Mouse (Mus musculus): ENCODE measurements around the gene Tgm5. TPM values are rescaled to one million over a fixed set of nuclear protein-coding genes. Genes with fewer than 3 reads are reported as not detected.
A peak's percentile ranks its signal among the peaks of the same experiment; 100 is the strongest.

Gene Tgm5
- total and polyA plus RNA-seq, 3 experiments: not detected

DNA sequence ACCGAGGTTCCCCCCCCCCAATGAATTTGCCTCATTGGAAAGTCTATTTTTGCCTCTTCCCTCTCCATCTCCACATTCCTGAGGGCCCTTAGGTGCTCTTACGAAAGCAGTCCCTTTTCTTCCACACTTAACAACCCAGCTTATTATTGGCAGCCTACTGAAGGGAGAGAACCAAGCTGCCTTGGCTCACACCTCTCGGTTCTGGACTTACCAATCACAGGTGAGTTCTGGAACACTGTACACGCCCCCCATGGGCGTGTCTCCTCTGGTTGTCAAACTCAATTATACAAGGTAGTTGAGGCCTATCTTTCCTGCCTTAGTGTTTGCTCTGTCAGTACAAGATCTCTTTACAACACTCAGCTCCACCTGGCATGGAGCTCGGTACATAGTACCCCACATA, 13.8 kb downstream of the Tgm5 start:
- dilution Hi-C loops (cut with MboI; ENCODE audit: extremely low pct_ligation_motif_present, extremely low pct_unique_long_range_greater_than_20kb, low sequenced_read_pairs) (no loop called here), in situ Hi-C loops (cut with MboI; ENCODE audit: low pct_ligation_motif_present, low pct_unique_long_range_greater_than_20kb, low sequenced_read_pairs) (no loop called here)
- no peak for DNase-seq (ENCODE audit: extremely low read depth)

GRCm38 (mm10) chr2:121069506-121069905, 16.1 kb downstream of the Tgm5 start:
- in situ Hi-C loops (cut with MboI; ENCODE audit: low pct_ligation_motif_present, low pct_unique_long_range_greater_than_20kb, low sequenced_read_pairs): no loop called here
- Histone ChIP-seq H3K27ac (ENCODE audit: insufficient read depth, low read depth) (no peak overlapping the region), H3K79me2 (replicated peaks; ENCODE audit: control insufficient read depth, extremely low read depth, insufficient read depth, poor library complexity, severe bottlenecking) (no peaks in the 10 kb centered on the region), H3K4me2 (ENCODE audit: insufficient read depth, low read depth, poor library complexity, severe bottlenecking) (no peak overlapping the region), H3K9me3 (replicated peaks; ENCODE audit: low read length) (peaks cover 4% of the 10 kb centered on the region), H3K9ac (ENCODE audit: insufficient read depth, low read depth) (no peak overlapping the region), H3K27me3 (replicated peaks) (peaks cover 14% of the 10 kb centered on the region), H3K36me3 (replicated peaks in 1 of 2; ENCODE audit: control insufficient read depth in 1 of 2, insufficient read depth in 1 of 2, low read length in 1 of 2) (no peaks in the 10 kb centered on the region), H3K4me3 (replicated peaks in 1 of 3; ENCODE audit: low read depth in 2 of 3, low read length in 2 of 3, poor library complexity in 1 of 3) (no peak overlapping the region), H3K4me1 (ENCODE audit: control insufficient read depth in 1 of 2, insufficient read depth in 2 of 2) (no peaks in the 10 kb centered on the region)
- dilution Hi-C loops (cut with MboI; ENCODE audit: extremely low pct_ligation_motif_present, extremely low pct_unique_long_range_greater_than_20kb, low sequenced_read_pairs): no loop called here
- TF ChIP-seq HCFC1 (IDR thresholded peaks at IDR 0.05; ENCODE audit: low read depth, low read length): no peak
- no peak for TF ChIP-seq MEF2A (IDR thresholded peaks at IDR 0.05; ENCODE audit: borderline replicate concordance, low read depth, low read length)
- no peak for DNase-seq (ENCODE audit: extremely low read depth)

More for the DNA sequence above, 13.8 kb downstream of the Tgm5 start:
- H3K9ac ChIP-seq (ENCODE audit: insufficient read depth, low read depth): no peak overlapping the region
- TF ChIP-seq TCF12 (IDR thresholded peaks at IDR 0.05; ENCODE audit: low read depth, low read length) (no peak), RAD21 (IDR thresholded peaks at IDR 0.05; ENCODE audit: low read depth, low read length) (no peak), ETS1 (conservative IDR thresholded peaks at IDR 0.05; ENCODE audit: low read depth, low read length) (no peak), ZC3H11A (IDR thresholded peaks at IDR 0.05; ENCODE audit: low read depth, low read length) (no peak), EP300 (IDR thresholded peaks at IDR 0.05; ENCODE audit: low read length) (no peak), MAZ (IDR thresholded peaks at IDR 0.05; ENCODE audit: low read depth, low read length) (no peak), POLR2A (IDR thresholded peaks at IDR 0.05; ENCODE audit: low read depth, low read length) (no peak)
- no peak overlapping the region for H3K4me2 ChIP-seq (ENCODE audit: insufficient read depth, low read depth, poor library complexity, severe bottlenecking)
- H3K9me3 ChIP-seq (replicated peaks; ENCODE audit: low read length): peaks cover 6% of the 10 kb centered on the region
- no peak overlapping the region for H3K27ac ChIP-seq (ENCODE audit: insufficient read depth, low read depth)
- no peaks in the 10 kb centered on the region for H3K79me2 ChIP-seq (replicated peaks; ENCODE audit: control insufficient read depth, extremely low read depth, insufficient read depth, poor library complexity, severe bottlenecking)
- H3K36me3 ChIP-seq (replicated peaks in 1 of 2; ENCODE audit: control insufficient read depth in 1 of 2, insufficient read depth in 1 of 2, low read length in 1 of 2): no peaks in the 10 kb centered on the region
- H3K4me3 ChIP-seq (replicated peaks in 1 of 3; ENCODE audit: low read depth in 2 of 3, low read length in 2 of 3, poor library complexity in 1 of 3): no peak overlapping the region
- H3K4me1 ChIP-seq (ENCODE audit: control insufficient read depth in 1 of 2, insufficient read depth in 2 of 2): no peaks in the 10 kb centered on the region
- peaks cover 14% of the 10 kb centered on the region for H3K27me3 ChIP-seq (replicated peaks)

DNA sequence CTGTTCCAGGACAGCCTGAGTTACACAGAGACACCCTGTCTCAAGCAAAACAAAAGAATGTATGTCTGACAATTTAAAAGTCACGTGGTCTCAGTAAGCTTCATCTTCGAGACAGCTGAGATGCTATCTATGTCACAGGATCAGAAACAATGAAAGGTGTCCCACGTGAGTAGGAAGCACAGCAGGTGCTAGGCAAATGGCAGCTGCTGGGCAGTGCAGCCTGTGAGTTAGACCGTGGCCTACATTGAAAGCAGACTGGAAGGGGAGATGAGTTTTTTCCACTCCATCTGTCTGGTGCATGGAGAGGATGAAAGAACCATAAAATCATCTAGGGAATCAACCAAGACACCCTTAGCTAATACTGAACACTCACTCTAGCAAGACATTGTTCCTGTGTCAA, 18.5 kb downstream of the Tgm5 start:
- H3K79me2 ChIP-seq (replicated peaks; ENCODE audit: control insufficient read depth, extremely low read depth, insufficient read depth, poor library complexity, severe bottlenecking): no peaks in the 10 kb centered on the region
- H3K4me1 ChIP-seq (ENCODE audit: control insufficient read depth in 1 of 2, insufficient read depth in 2 of 2): no peaks in the 10 kb centered on the region
- DNase-seq (ENCODE audit: extremely low read depth): no peak
- dilution Hi-C loops (cut with MboI; ENCODE audit: extremely low pct_ligation_motif_present, extremely low pct_unique_long_range_greater_than_20kb, low sequenced_read_pairs): no loop called here
- in situ Hi-C loops (cut with MboI; ENCODE audit: low pct_ligation_motif_present, low pct_unique_long_range_greater_than_20kb, low sequenced_read_pairs): no loop called here
- H3K27ac ChIP-seq (ENCODE audit: insufficient read depth, low read depth): no peak overlapping the region
- H3K9ac ChIP-seq (ENCODE audit: insufficient read depth, low read depth): no peak overlapping the region
- H3K9me3 ChIP-seq (replicated peaks; ENCODE audit: low read length): no peaks in the 10 kb centered on the region
- H3K4me3 ChIP-seq (replicated peaks in 1 of 3; ENCODE audit: low read depth in 2 of 3, low read length in 2 of 3, poor library complexity in 1 of 3): no peak overlapping the region
- H3K4me2 ChIP-seq (ENCODE audit: insufficient read depth, low read depth, poor library complexity, severe bottlenecking): no peak overlapping the region
- TF ChIP-seq RCOR1 (conservative IDR thresholded peaks at IDR 0.05; ENCODE audit: low read depth, low read length) (no peak), MAX (IDR thresholded peaks at IDR 0.05; ENCODE audit: low read length) (0 out of 2 replicates have a peak, but pooled peaks have one; percentile 19), USF2 (conservative IDR thresholded peaks at IDR 0.05; ENCODE audit: low read depth, low read length) (peak; percentile 17; the same call in 1 of the 2 replicates)
- H3K36me3 ChIP-seq (replicated peaks in 1 of 2; ENCODE audit: control insufficient read depth in 1 of 2, insufficient read depth in 1 of 2, low read length in 1 of 2): no peaks in the 10 kb centered on the region
- H3K27me3 ChIP-seq (replicated peaks): peaks cover 17% of the 10 kb centered on the region
